Mouse (Mus musculus) liver, postnatal 0 days (tissue): ENCODE data around the gene Duxf3.

ENCODE experiments used
- CTCF ChIP-seq: sonication (generic); IDR thresholded peaks from 2 replicates; pipeline ENCODE4 v1.5.1; 2016; ENCODE audit warnings: antibody characterized with exemption, low read depth
- EP300 ChIP-seq: IDR thresholded peaks from 2 replicates; pipeline ENCODE4 v1.6.1; 2016; ENCODE audit warnings: antibody characterized with exemption, low read depth, mild to moderate bottlenecking

DNA sequence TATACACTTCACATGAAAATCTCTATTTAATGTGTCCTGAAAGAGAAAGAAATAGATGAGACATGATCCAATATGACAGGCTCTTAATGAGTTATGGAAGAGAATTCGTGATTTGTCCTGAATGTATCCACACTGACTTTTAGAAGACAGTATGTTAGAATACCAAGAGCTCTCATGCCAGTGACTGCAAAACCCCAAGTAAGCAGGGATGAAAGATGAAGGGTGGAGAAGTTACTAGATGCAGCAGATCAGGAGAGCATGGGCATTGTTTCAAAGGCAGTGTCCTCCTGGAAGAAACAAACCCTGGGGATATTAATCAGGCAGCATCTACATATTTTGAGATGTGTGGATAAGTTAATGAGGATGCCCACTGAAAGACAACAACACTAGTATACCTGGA, 22.0 kb downstream of the Duxf3 start:
- TF ChIP-seq EP300 (no peak), CTCF (no peak)
